Mouse (Mus musculus): Measurements from ENCODE around the gene Cyp26c1. TPM values are rescaled to one million over a fixed set of nuclear protein-coding genes. Genes with fewer than 3 reads are reported as not detected.
A peak's percentile ranks its signal among the peaks of the same experiment; 100 is the strongest.

Gene Cyp26c1
- under 1 TPM; 0.21 to 0.44 TPM for total RNA-seq (2021)
- long read RNA-seq, experiment 1 = 0 reads
- long read RNA-seq, experiment 2 = 0 reads

- DNase-seq (ENCODE audit: low spot score in 2 of 2) = no peak
These were observed at the start of gene Cyp26c1 for GRCm38 (mm10) chr19:37685281-37685680. Gene Cyp26c1 (plus strand): TSS chr19:37685581.

GRCm38 (mm10) chr19:37647994-37648393, 37.4 kb upstream of the Cyp26c1 start:
- no peak for DNase-seq (ENCODE audit: low spot score in 2 of 2)

- DNase-seq (ENCODE audit: low spot score in 2 of 2) = peak in 1 of 2 experiments; percentile 16
These were observed 34.9 kb upstream of the Cyp26c1 start for GRCm38 (mm10) chr19:37650526-37650925.

- DNase-seq (ENCODE audit: low spot score in 2 of 2) = no peak
These were observed 31.4 kb upstream of the Cyp26c1 start for GRCm38 (mm10) chr19:37654012-37654411.

GRCm38 (mm10) chr19:37656441-37656840, 28.9 kb upstream of the Cyp26c1 start:
- DNase-seq (ENCODE audit: low spot score in 2 of 2) = no peak

GRCm38 (mm10) chr19:37665256-37665655, 20.1 kb upstream of the Cyp26c1 start:
- DNase-seq (ENCODE audit: low spot score in 2 of 2) = no peak

GRCm38 (mm10) chr19:37667855-37668594, 17.4 kb upstream of the Cyp26c1 start:
- no peak for DNase-seq (ENCODE audit: low spot score in 2 of 2)

- no peak for DNase-seq (ENCODE audit: low spot score in 2 of 2)
These were observed 16.7 kb upstream of the Cyp26c1 start for GRCm38 (mm10) chr19:37668657-37669056.

GRCm38 (mm10) chr19:37669486-37669885, 15.9 kb upstream of the Cyp26c1 start:
- DNase-seq (ENCODE audit: low spot score in 2 of 2) = no peak

GRCm38 (mm10) chr19:37673393-37673792, 12.0 kb upstream of the Cyp26c1 start:
- no peak for DNase-seq (ENCODE audit: low spot score in 2 of 2)

GRCm38 (mm10) chr19:37686347-37686746, 966 bp downstream of the Cyp26c1 start:
- no peak for DNase-seq (ENCODE audit: low spot score in 2 of 2)

- DNase-seq (ENCODE audit: low spot score in 2 of 2) = no peak
These were observed 1.8 kb downstream of the Cyp26c1 start for GRCm38 (mm10) chr19:37686941-37687850.

- no peak for DNase-seq (ENCODE audit: low spot score in 2 of 2)
These were observed 4.1 kb downstream of the Cyp26c1 start for GRCm38 (mm10) chr19:37689478-37689877.

GRCm38 (mm10) chr19:37690716-37691115, 5.3 kb downstream of the Cyp26c1 start:
- DNase-seq (ENCODE audit: low spot score in 2 of 2) = no peak

- DNase-seq (ENCODE audit: low spot score in 2 of 2) = no peak
These were observed 7.5 kb downstream of the Cyp26c1 start for GRCm38 (mm10) chr19:37692879-37693278.

GRCm38 (mm10) chr19:37695146-37695545, 9.8 kb downstream of the Cyp26c1 start:
- no peak for DNase-seq (ENCODE audit: low spot score in 2 of 2)

GRCm38 (mm10) chr19:37695762-37696602, 10.6 kb downstream of the Cyp26c1 start:
- no peak for DNase-seq (ENCODE audit: low spot score in 2 of 2)

GRCm38 (mm10) chr19:37696603-37697334, 11.4 kb downstream of the Cyp26c1 start:
- no peak for DNase-seq (ENCODE audit: low spot score in 2 of 2)

GRCm38 (mm10) chr19:37697335-37697636, 11.9 kb downstream of the Cyp26c1 start:
- DNase-seq (ENCODE audit: low spot score in 2 of 2) = no peak

GRCm38 (mm10) chr19:37697651-37698272, 12.4 kb downstream of the Cyp26c1 start, which contains the start of gene Cyp26a1:
Gene Cyp26a1 (plus strand): TSS chr19:37697798.
- no peak for DNase-seq (ENCODE audit: low spot score in 2 of 2)
